Mouse (Mus musculus): Measurements from ENCODE around the gene Cdx2.

- no peak for TF ChIP-seq GATA1 (IDR thresholded peaks at IDR 0.05; ENCODE audit: low read length)
- no peak for TF ChIP-seq TAL1 (IDR thresholded peaks at IDR 0.05; ENCODE audit: low read length)
Measured at GRCm38 (mm10) chr5:147263945-147264344, 43.1 kb downstream of the Cdx2 start.

Data from erythroblast, embryonic 14.5 days (primary cell).